Mouse (Mus musculus): Measurements from ENCODE around the gene Rgs6. TPM values are rescaled to one million over a fixed set of nuclear protein-coding genes. Genes with fewer than 3 reads are reported as not detected.

Gene Rgs6
- polyA plus RNA-seq, 1 experiment from 2014 or later = 2.6 TPM

DNA sequence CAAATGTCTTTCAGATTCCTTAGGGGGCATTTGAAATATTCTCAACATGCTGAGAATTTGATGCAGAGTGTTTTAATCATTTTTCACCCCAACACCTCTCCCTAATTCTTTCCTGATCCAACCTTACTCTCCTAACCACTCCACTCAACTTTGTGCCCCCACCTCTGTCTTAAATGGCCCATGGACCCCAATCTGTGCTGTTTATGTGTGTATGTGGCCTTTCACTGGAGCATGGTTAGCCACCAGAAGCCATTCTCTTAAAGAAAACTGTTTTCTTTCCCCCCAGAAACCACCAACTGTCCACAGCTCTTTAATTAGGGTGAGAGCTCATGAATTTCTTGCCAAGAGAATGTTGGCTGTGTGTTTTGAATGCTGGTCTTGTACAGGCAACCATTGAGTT, 122.3 kb downstream of the Rgs6 start:
- H3K27ac ChIP-seq (replicated peaks; ENCODE audit: low read depth, low read length) = no peak overlapping the region
- ATAC-seq (ENCODE audit: low read depth) (no peak), DNase-seq (ENCODE audit: low spot score) (no peak)
- no peaks in the 10 kb centered on the region for H3K9me3 ChIP-seq (ENCODE audit: control insufficient read depth, low read length)
- H3K9ac ChIP-seq (ENCODE audit: low read depth, low read length) = no peak overlapping the region
- H3K4me1 ChIP-seq (ENCODE audit: control insufficient read depth, insufficient read depth, low read length) = no peaks in the 10 kb centered on the region
- no peaks in the 10 kb centered on the region for H3K36me3 ChIP-seq (ENCODE audit: control insufficient read depth, insufficient read depth, low read length)
- H3K4me3 ChIP-seq (ENCODE audit: low read depth, low read length) = no peak overlapping the region
- no peak overlapping the region for H3K4me2 ChIP-seq (ENCODE audit: low read depth, low read length)
- no peaks in the 10 kb centered on the region for H3K27me3 ChIP-seq (replicated peaks; ENCODE audit: control insufficient read depth, insufficient read depth, low read length)

DNA sequence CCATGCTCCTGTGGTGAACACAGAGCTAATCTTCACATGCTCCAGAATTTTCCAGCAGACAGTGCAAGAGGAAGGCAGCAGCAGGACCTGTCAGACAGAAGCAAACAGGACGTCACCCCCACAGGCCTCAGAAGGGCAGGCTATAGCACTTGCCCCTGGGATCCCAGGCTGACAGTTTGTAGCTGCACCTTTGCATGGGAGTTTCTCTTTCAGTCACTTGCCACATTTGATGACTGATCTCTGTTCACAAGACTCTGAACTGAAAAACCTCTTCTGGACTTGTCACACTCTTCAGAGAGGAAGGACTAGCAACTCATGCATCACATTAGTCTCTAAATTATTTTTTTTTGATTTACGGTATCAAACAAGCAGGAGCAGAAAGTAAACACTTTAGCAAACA, 126.2 kb downstream of the Rgs6 start:
- Histone ChIP-seq H3K36me3 (ENCODE audit: control insufficient read depth, insufficient read depth, low read length) (no peaks in the 10 kb centered on the region), H3K27me3 (replicated peaks; ENCODE audit: control insufficient read depth, insufficient read depth, low read length) (no peaks in the 10 kb centered on the region), H3K27ac (replicated peaks; ENCODE audit: low read depth, low read length) (no peak overlapping the region), H3K4me3 (ENCODE audit: low read depth, low read length) (no peak overlapping the region), H3K4me2 (ENCODE audit: low read depth, low read length) (no peak overlapping the region), H3K4me1 (ENCODE audit: control insufficient read depth, insufficient read depth, low read length) (no peaks in the 10 kb centered on the region), H3K9me3 (ENCODE audit: control insufficient read depth, low read length) (no peaks in the 10 kb centered on the region), H3K9ac (ENCODE audit: low read depth, low read length) (no peak overlapping the region)
- ATAC-seq (ENCODE audit: low read depth) = no peak
- DNase-seq (ENCODE audit: low spot score) = no peak
- 70% methylated on average over 2 of the region's 2 CpGs for WGBS

DNA sequence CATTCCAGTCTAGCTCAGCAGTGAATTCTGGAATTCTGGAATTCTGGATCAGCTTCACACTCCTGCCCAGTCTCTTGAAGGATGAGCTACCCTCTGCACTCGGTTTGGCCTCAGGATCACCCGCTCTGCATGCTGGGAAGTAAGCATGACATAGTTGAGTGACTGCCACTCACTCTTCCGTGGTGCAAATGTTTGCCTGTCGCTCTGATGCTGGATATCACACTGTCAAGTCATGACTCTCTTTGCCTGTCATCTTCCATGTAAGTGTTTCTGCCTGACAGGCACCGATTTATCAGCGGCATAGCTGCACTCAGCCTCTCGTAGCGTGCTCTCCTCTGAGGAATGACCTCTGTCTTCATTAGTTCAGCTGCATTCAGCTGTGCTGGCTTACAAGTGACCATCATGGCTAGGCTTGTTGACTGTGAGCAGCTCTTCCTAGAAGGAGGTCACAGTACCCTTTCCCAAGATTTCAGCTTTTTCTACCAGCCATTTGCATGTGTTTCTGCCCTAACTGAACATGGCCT, 135.0 kb downstream of the Rgs6 start:
- ATAC-seq (ENCODE audit: low read depth) (no peak), DNase-seq (ENCODE audit: low spot score) (no peak)
- H3K4me1 ChIP-seq (ENCODE audit: control insufficient read depth, insufficient read depth, low read length) = no peaks in the 10 kb centered on the region
- no peak overlapping the region for H3K4me2 ChIP-seq (ENCODE audit: low read depth, low read length)
- no peaks in the 10 kb centered on the region for H3K9me3 ChIP-seq (ENCODE audit: control insufficient read depth, low read length)
- no peak overlapping the region for H3K4me3 ChIP-seq (ENCODE audit: low read depth, low read length)
- no peaks in the 10 kb centered on the region for H3K36me3 ChIP-seq (ENCODE audit: control insufficient read depth, insufficient read depth, low read length)
- WGBS = 85% methylated on average over 8 of the region's 8 CpGs
- no peak overlapping the region for H3K9ac ChIP-seq (ENCODE audit: low read depth, low read length)
- H3K27me3 ChIP-seq (replicated peaks; ENCODE audit: control insufficient read depth, insufficient read depth, low read length) = no peaks in the 10 kb centered on the region
- H3K27ac ChIP-seq (replicated peaks; ENCODE audit: low read depth, low read length) = no peak overlapping the region

DNA sequence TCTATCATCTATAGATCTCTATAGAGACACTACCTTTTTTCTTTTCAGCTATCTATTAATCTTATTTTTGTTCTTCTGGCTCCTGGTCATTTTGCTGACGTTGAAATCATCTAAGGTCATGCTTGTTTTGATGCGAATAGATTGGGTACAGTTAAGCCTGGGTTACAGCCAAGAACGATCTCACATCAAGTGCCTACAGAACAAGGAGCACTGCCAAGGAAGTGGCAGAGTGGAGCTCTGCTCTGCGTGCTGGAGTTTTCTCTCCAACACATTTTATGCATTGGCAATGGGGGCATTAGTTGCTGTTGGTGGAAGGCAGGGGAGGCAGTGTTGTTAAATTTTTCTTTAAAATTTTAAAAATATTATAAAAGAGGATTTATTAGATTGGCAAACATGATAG, 138.2 kb downstream of the Rgs6 start:
- Histone ChIP-seq H3K4me1 (ENCODE audit: control insufficient read depth, insufficient read depth, low read length) (no peaks in the 10 kb centered on the region), H3K36me3 (ENCODE audit: control insufficient read depth, insufficient read depth, low read length) (no peaks in the 10 kb centered on the region), H3K27me3 (replicated peaks; ENCODE audit: control insufficient read depth, insufficient read depth, low read length) (no peaks in the 10 kb centered on the region), H3K9me3 (ENCODE audit: control insufficient read depth, low read length) (no peaks in the 10 kb centered on the region), H3K9ac (ENCODE audit: low read depth, low read length) (no peak overlapping the region), H3K27ac (replicated peaks; ENCODE audit: low read depth, low read length) (no peak overlapping the region), H3K4me3 (ENCODE audit: low read depth, low read length) (no peak overlapping the region), H3K4me2 (ENCODE audit: low read depth, low read length) (no peak overlapping the region)
- DNase-seq (ENCODE audit: low spot score) (no peak), ATAC-seq (ENCODE audit: low read depth) (no peak)
- 81% methylated on average over 4 of the region's 4 CpGs for WGBS

- H3K4me3 ChIP-seq (ENCODE audit: low read depth, low read length) = no peak overlapping the region
- H3K9ac ChIP-seq (ENCODE audit: low read depth, low read length) = no peak overlapping the region
- no peak overlapping the region for H3K27ac ChIP-seq (replicated peaks; ENCODE audit: low read depth, low read length)
- H3K4me1 ChIP-seq (ENCODE audit: control insufficient read depth, insufficient read depth, low read length) = no peaks in the 10 kb centered on the region
- no peaks in the 10 kb centered on the region for H3K27me3 ChIP-seq (replicated peaks; ENCODE audit: control insufficient read depth, insufficient read depth, low read length)
- WGBS = 79% methylated on average over 7 of the region's 7 CpGs
- no peaks in the 10 kb centered on the region for H3K36me3 ChIP-seq (ENCODE audit: control insufficient read depth, insufficient read depth, low read length)
- H3K4me2 ChIP-seq (ENCODE audit: low read depth, low read length) = no peak overlapping the region
- ATAC-seq (ENCODE audit: low read depth) (no peak), DNase-seq (ENCODE audit: low spot score) (no peak)
- no peaks in the 10 kb centered on the region for H3K9me3 ChIP-seq (ENCODE audit: control insufficient read depth, low read length)
Measured at GRCm38 (mm10) chr12:82731587-82731986, 143.5 kb downstream of the Rgs6 start.

- Histone ChIP-seq H3K4me3 (ENCODE audit: low read depth, low read length) (no peak overlapping the region), H3K9me3 (ENCODE audit: control insufficient read depth, low read length) (no peaks in the 10 kb centered on the region), H3K4me2 (ENCODE audit: low read depth, low read length) (no peak overlapping the region), H3K4me1 (ENCODE audit: control insufficient read depth, insufficient read depth, low read length) (no peaks in the 10 kb centered on the region), H3K36me3 (ENCODE audit: control insufficient read depth, insufficient read depth, low read length) (no peaks in the 10 kb centered on the region), H3K27ac (replicated peaks; ENCODE audit: low read depth, low read length) (no peak overlapping the region), H3K9ac (ENCODE audit: low read depth, low read length) (no peak overlapping the region), H3K27me3 (replicated peaks; ENCODE audit: control insufficient read depth, insufficient read depth, low read length) (no peaks in the 10 kb centered on the region)
- WGBS = 68% methylated on average over 3 of the region's 3 CpGs
- no peak for DNase-seq (ENCODE audit: low spot score)
- no peak for ATAC-seq (ENCODE audit: low read depth)
Measured at GRCm38 (mm10) chr12:82742955-82743354, 154.9 kb downstream of the Rgs6 start.

- DNase-seq (ENCODE audit: low spot score) (no peak), ATAC-seq (ENCODE audit: low read depth) (no peak)
- WGBS = 73% methylated on average over 3 of the region's 3 CpGs
- Histone ChIP-seq H3K27ac (replicated peaks; ENCODE audit: low read depth, low read length) (no peak overlapping the region), H3K9me3 (ENCODE audit: control insufficient read depth, low read length) (no peaks in the 10 kb centered on the region), H3K9ac (ENCODE audit: low read depth, low read length) (no peak overlapping the region), H3K4me3 (ENCODE audit: low read depth, low read length) (no peak overlapping the region), H3K27me3 (replicated peaks; ENCODE audit: control insufficient read depth, insufficient read depth, low read length) (no peaks in the 10 kb centered on the region), H3K36me3 (ENCODE audit: control insufficient read depth, insufficient read depth, low read length) (no peaks in the 10 kb centered on the region), H3K4me1 (ENCODE audit: control insufficient read depth, insufficient read depth, low read length) (no peaks in the 10 kb centered on the region), H3K4me2 (ENCODE audit: low read depth, low read length) (no peak overlapping the region)
Measured at GRCm38 (mm10) chr12:82744026-82744425, 155.9 kb downstream of the Rgs6 start.

DNA sequence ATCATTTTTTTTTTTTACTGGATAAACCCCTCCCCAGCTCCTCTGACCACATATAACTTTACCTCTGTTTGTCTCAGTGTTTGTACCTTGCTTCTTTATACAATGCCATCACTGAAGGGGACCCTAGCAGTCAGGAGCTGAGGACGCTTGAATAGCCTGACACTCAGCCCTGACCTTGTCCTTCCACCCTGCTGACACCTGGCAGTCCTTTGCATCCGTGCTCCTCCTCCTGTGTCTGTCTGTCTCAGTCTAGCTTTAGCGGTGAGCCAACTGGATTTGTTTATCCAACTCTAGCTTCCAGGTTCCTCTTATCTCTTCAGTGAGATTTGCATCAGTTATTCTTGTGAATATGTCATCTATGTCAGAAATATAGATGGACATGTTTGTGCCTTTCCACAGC, 156.7 kb downstream of the Rgs6 start:
- ATAC-seq (ENCODE audit: low read depth) (no peak), DNase-seq (ENCODE audit: low spot score) (no peak)
- H3K36me3 ChIP-seq (ENCODE audit: control insufficient read depth, insufficient read depth, low read length) = no peaks in the 10 kb centered on the region
- no peak overlapping the region for H3K27ac ChIP-seq (replicated peaks; ENCODE audit: low read depth, low read length)
- H3K4me3 ChIP-seq (ENCODE audit: low read depth, low read length) = no peak overlapping the region
- no peak overlapping the region for H3K9ac ChIP-seq (ENCODE audit: low read depth, low read length)
- H3K27me3 ChIP-seq (replicated peaks; ENCODE audit: control insufficient read depth, insufficient read depth, low read length) = no peaks in the 10 kb centered on the region
- no peaks in the 10 kb centered on the region for H3K9me3 ChIP-seq (ENCODE audit: control insufficient read depth, low read length)
- no peak overlapping the region for H3K4me2 ChIP-seq (ENCODE audit: low read depth, low read length)
- no peaks in the 10 kb centered on the region for H3K4me1 ChIP-seq (ENCODE audit: control insufficient read depth, insufficient read depth, low read length)
- 48% methylated on average over 3 of the region's 3 CpGs for WGBS

DNA sequence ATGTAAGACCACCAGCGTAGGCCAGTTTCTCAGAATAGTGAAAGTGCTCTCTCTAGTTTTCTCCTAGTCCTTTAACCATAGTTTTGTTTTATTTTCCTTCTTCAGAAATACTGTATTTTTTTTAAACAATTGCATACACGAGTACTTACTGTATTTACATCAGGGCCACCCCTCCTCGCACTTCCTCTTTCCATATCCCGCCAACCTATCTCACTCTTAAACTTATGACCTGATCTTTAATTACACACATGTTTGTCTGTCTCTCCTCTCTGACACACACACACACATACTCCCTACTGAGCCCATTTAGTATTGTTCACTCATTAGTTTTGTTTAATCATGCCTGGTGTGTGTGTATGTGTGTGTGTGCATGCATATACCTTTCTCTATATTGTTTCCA, 159.0 kb downstream of the Rgs6 start:
- H3K27me3 ChIP-seq (replicated peaks; ENCODE audit: control insufficient read depth, insufficient read depth, low read length) = no peaks in the 10 kb centered on the region
- H3K4me2 ChIP-seq (ENCODE audit: low read depth, low read length) = no peak overlapping the region
- H3K27ac ChIP-seq (replicated peaks; ENCODE audit: low read depth, low read length) = no peak overlapping the region
- 82% methylated on average over 4 of the region's 4 CpGs for WGBS
- DNase-seq (ENCODE audit: low spot score) (no peak), ATAC-seq (ENCODE audit: low read depth) (no peak)
- H3K4me3 ChIP-seq (ENCODE audit: low read depth, low read length) = no peak overlapping the region
- H3K36me3 ChIP-seq (ENCODE audit: control insufficient read depth, insufficient read depth, low read length) = no peaks in the 10 kb centered on the region
- H3K9me3 ChIP-seq (ENCODE audit: control insufficient read depth, low read length) = no peaks in the 10 kb centered on the region
- H3K9ac ChIP-seq (ENCODE audit: low read depth, low read length) = no peak overlapping the region
- H3K4me1 ChIP-seq (ENCODE audit: control insufficient read depth, insufficient read depth, low read length) = no peaks in the 10 kb centered on the region
